Mouse (Mus musculus): ENCODE data around the gene Ppp1r32. TPM values are rescaled to one million over a fixed set of nuclear protein-coding genes. Genes with fewer than 3 reads are reported as not detected.

Gene Ppp1r32
- polyA plus RNA-seq, 1 experiment from 2014 or later: 2.7 TPM

DNA sequence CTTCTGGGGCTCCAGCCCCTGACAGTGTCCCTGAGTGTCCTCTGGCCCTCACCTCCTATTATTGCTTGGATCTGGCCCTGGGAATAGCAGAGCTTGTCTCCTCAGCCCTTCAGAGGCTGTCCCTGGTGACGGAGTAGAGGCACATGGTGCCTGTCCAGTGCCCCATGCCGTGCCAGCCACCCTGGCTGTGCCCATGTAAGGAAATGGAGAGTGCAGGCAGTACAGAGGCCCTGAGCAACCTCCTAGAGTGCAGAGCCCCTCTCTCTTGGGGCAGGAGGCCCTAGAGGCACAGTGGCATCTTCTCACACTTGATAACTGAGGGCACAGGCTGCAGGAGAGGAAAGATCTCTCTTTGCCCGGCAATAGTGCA is 27.3 kb downstream of the Ppp1r32 start:
- H3K9me3 ChIP-seq: no peaks in the 10 kb centered on the region
- peaks cover 57% of the 10 kb centered on the region for H3K4me1 ChIP-seq (replicated peaks)
- H3K4me3 ChIP-seq: no peak overlapping the region
- no peaks in the 10 kb centered on the region for H3K36me3 ChIP-seq
- H3K27ac ChIP-seq: no peak overlapping the region
- H3K27me3 ChIP-seq (ENCODE audit: insufficient read depth, poor library complexity, severe bottlenecking): peaks cover 90% of the 10 kb centered on the region
- WGBS: 69% methylated on average over 3 of the region's 3 CpGs
- DNase-seq (ENCODE audit: low spot score): no peak

GRCm38 (mm10) chr19:10454718-10455436 is 27.9 kb downstream of the Ppp1r32 start:
- Histone ChIP-seq H3K4me1 (replicated peaks) (peaks cover 52% of the 10 kb centered on the region), H3K36me3 (no peaks in the 10 kb centered on the region), H3K9me3 (no peaks in the 10 kb centered on the region), H3K27ac (no peak overlapping the region), H3K27me3 (ENCODE audit: insufficient read depth, poor library complexity, severe bottlenecking) (peaks cover 84% of the 10 kb centered on the region), H3K4me3 (no peak overlapping the region)
- WGBS: 58% methylated on average over 4 of the region's 4 CpGs
- DNase-seq (ENCODE audit: low spot score): no peak

DNA sequence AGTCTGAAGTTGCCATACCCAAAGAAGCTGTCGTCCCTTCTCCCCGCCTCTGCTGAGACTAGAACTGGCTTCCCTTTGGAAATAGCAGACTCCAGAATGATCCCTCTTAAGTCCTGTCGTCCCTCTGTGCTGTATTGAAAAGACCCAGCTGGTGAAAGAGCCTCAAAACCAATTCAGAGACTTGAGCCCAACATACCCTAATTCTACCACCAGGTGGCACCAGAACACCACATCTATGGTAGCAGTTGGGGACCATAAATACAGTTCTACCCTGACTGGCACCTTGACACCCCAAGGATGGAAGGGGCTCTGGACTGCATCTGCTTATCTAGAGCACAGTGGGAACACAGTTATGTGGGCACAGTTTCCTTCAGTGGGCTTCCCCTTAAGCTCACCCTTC is 33.0 kb downstream of the Ppp1r32 start:
- 9% methylated on average over 3 of the region's 3 CpGs for WGBS
- H3K4me1 ChIP-seq (replicated peaks): peaks cover 16% of the 10 kb centered on the region
- peak; percentile 76 for DNase-seq (ENCODE audit: low spot score)

DNA sequence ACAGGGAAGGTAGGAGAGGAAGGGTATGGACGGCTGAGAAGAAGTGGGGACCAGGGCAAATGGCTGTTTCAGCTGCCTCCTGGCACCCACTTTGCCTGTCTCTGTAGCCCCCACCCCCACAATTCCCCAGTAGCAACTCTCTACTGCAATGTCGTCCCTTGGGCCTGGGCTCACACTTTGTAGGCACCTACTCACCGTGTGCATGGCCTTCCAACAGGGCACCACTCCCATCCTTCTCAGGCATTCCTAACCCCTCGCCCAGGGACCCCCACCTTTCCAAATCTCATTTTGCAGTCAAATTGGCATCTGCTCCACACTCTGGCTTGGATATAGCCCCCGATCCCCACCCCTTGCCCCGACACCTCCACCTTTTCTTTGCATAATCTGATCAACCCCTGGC is 33.5 kb downstream of the Ppp1r32 start:
- 68% methylated on average over 6 of the region's 6 CpGs for WGBS
- H3K4me1 ChIP-seq (replicated peaks): peaks cover 12% of the 10 kb centered on the region; the same call in 1 of the 2 replicates
- no peak overlapping the region for H3K4me3 ChIP-seq
- H3K27ac ChIP-seq: no peak overlapping the region
- H3K36me3 ChIP-seq: peaks cover 10% of the 10 kb centered on the region; the same call in 1 of the 2 replicates
- no peak for DNase-seq (ENCODE audit: low spot score)
- no peaks in the 10 kb centered on the region for H3K9me3 ChIP-seq
- H3K27me3 ChIP-seq (ENCODE audit: insufficient read depth, poor library complexity, severe bottlenecking): peaks cover 28% of the 10 kb centered on the region

More for the DNA sequence above, 33.0 kb downstream of the Ppp1r32 start:
- no peaks in the 10 kb centered on the region for H3K9me3 ChIP-seq
- H3K27ac ChIP-seq: no peak overlapping the region
- no peak overlapping the region for H3K4me3 ChIP-seq
- H3K27me3 ChIP-seq (ENCODE audit: insufficient read depth, poor library complexity, severe bottlenecking): peaks cover 34% of the 10 kb centered on the region
- H3K36me3 ChIP-seq: peaks cover 10% of the 10 kb centered on the region; the same call in 1 of the 2 replicates

GRCm38 (mm10) chr19:10448275-10448674 is 34.5 kb downstream of the Ppp1r32 start:
- no peak for DNase-seq (ENCODE audit: low spot score)
- no peak overlapping the region for H3K4me3 ChIP-seq
- no peak overlapping the region for H3K27ac ChIP-seq
- H3K4me1 ChIP-seq (replicated peaks): peaks cover 12% of the 10 kb centered on the region; the same call in 1 of the 2 replicates
- peaks cover 10% of the 10 kb centered on the region; the same call in 1 of the 2 replicates for H3K36me3 ChIP-seq
- H3K27me3 ChIP-seq (ENCODE audit: insufficient read depth, poor library complexity, severe bottlenecking): peaks cover 19% of the 10 kb centered on the region
- 94% methylated on average over 7 of the region's 7 CpGs for WGBS
- H3K9me3 ChIP-seq: no peaks in the 10 kb centered on the region

- no peak for DNase-seq (ENCODE audit: low spot score)
- Histone ChIP-seq H3K4me1 (replicated peaks) (0 out of 2 replicates have a peak, but pooled peaks cover 5% of the 10 kb centered on the region), H3K4me3 (no peak overlapping the region), H3K27ac (no peak overlapping the region), H3K27me3 (ENCODE audit: insufficient read depth, poor library complexity, severe bottlenecking) (no peaks in the 10 kb centered on the region), H3K36me3 (peaks cover 10% of the 10 kb centered on the region; the same call in 1 of the 2 replicates), H3K9me3 (no peaks in the 10 kb centered on the region)
- 92% methylated on average over 15 of the region's 15 CpGs for WGBS
Observed at GRCm38 (mm10) chr19:10444685-10445369, 37.9 kb downstream of the Ppp1r32 start.

DNA sequence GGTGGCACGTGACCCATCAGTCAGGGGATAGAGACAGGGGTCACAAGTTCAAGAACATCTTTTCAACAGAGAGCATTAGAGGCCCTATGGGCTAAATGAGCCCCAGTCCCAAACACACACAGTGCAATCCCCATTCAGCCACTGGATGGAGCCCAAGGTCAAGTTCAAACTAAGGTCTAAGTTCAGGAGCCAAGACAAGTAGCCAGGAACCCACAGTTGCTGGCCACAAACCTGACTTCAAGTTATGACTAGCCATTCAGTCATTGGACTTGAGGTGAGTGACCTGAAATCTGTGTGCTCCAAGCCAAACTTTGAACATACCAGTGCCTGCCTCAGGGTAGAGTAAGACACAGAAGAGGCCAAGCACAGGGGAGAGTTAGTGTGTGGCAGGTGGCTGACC is 45.2 kb downstream of the Ppp1r32 start:
- DNase-seq (ENCODE audit: low spot score): peak; percentile 26
- Histone ChIP-seq H3K36me3 (0 out of 2 replicates have a peak, but pooled peaks cover 3% of the 10 kb centered on the region), H3K4me1 (replicated peaks) (no peaks in the 10 kb centered on the region), H3K27me3 (ENCODE audit: insufficient read depth, poor library complexity, severe bottlenecking) (peaks cover 14% of the 10 kb centered on the region; the same call in 1 of the 2 replicates), H3K9me3 (no peaks in the 10 kb centered on the region), H3K4me3 (no peak overlapping the region), H3K27ac (no peak overlapping the region)
- WGBS: 61% methylated on average over 1 of the region's 1 CpGs

- Histone ChIP-seq H3K27me3 (ENCODE audit: insufficient read depth, poor library complexity, severe bottlenecking) (peaks cover 14% of the 10 kb centered on the region; the same call in 1 of the 2 replicates), H3K27ac (no peak overlapping the region), H3K9me3 (no peaks in the 10 kb centered on the region), H3K36me3 (0 out of 2 replicates have a peak, but pooled peaks cover 3% of the 10 kb centered on the region), H3K4me1 (replicated peaks) (peaks cover 1% of the 10 kb centered on the region; the same call in 1 of the 2 replicates), H3K4me3 (no peak overlapping the region)
- no peak for DNase-seq (ENCODE audit: low spot score)
- 61% methylated on average over 1 of the region's 1 CpGs for WGBS
Observed at GRCm38 (mm10) chr19:10436726-10437125, 46.0 kb downstream of the Ppp1r32 start.

DNA sequence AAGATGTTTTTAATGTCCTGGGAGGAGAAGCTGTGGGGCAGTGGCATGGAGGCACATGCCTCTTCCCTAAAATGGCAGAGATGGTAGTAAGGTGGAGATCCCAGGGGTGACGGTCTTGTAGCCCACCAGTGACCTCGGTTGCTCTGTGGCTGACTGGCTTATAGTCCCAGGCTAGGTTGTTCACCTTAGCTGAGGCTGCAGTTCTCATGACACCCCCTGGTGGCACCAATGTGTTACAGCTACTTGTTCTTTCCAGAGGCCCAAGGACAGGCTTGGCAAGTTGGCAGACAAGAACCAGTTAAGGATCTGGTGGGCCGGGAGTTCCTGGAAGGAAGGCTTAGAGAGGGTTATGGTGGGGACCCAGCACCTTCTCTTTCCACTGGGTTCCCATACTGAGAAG is 46.8 kb downstream of the Ppp1r32 start:
- peaks cover 14% of the 10 kb centered on the region; the same call in 1 of the 2 replicates for H3K27me3 ChIP-seq (ENCODE audit: insufficient read depth, poor library complexity, severe bottlenecking)
- DNase-seq (ENCODE audit: low spot score): peak; percentile 69
- no peak overlapping the region for H3K4me3 ChIP-seq
- H3K27ac ChIP-seq: no peak overlapping the region
- WGBS: 44% methylated on average over 3 of the region's 3 CpGs
- H3K4me1 ChIP-seq (replicated peaks): peaks cover 9% of the 10 kb centered on the region
- H3K9me3 ChIP-seq: no peaks in the 10 kb centered on the region
- H3K36me3 ChIP-seq: 0 out of 2 replicates have a peak, but pooled peaks cover 3% of the 10 kb centered on the region

DNA sequence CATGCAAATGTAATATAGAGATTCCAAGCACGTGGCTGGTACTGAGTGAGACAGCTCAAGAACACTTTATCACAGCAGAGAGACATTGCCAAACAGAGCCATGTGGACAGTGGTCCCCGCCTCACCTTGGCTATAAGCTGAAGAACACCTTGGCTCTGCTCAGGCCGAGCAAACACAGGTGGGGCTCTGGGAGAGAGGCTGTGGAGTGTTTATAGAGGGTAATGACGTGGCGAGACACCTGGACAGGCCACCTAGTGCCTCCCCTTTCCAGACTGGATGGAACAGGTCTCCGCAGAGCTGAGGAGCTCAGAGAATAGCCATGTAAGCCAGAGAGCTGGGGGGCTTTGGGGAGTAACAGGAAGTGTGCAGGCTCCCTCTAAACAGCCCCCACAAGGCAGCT is 47.8 kb downstream of the Ppp1r32 start:
- Histone ChIP-seq H3K36me3 (0 out of 2 replicates have a peak, but pooled peaks cover 3% of the 10 kb centered on the region), H3K27me3 (ENCODE audit: insufficient read depth, poor library complexity, severe bottlenecking) (peaks cover 17% of the 10 kb centered on the region), H3K4me3 (no peak overlapping the region), H3K4me1 (replicated peaks) (peaks cover 17% of the 10 kb centered on the region), H3K27ac (no peak overlapping the region), H3K9me3 (no peaks in the 10 kb centered on the region)
- 79% methylated on average over 6 of the region's 6 CpGs for WGBS
- no peak for DNase-seq (ENCODE audit: low spot score)

- no peaks in the 10 kb centered on the region for H3K9me3 ChIP-seq
Observed at GRCm38 (mm10) chr19:10433879-10434540, 48.7 kb downstream of the Ppp1r32 start.

GRCm38 (mm10) chr19:10433225-10433624 is 49.5 kb downstream of the Ppp1r32 start:
- H3K9me3 ChIP-seq: no peaks in the 10 kb centered on the region
- H3K4me1 ChIP-seq (replicated peaks): peaks cover 17% of the 10 kb centered on the region
- H3K27me3 ChIP-seq (ENCODE audit: insufficient read depth, poor library complexity, severe bottlenecking): peaks cover 17% of the 10 kb centered on the region
- no peak overlapping the region for H3K27ac ChIP-seq
- no peaks in the 10 kb centered on the region for H3K36me3 ChIP-seq
- DNase-seq (ENCODE audit: low spot score): no peak
- no peak overlapping the region for H3K4me3 ChIP-seq
- 78% methylated on average over 7 of the region's 7 CpGs for WGBS

More at GRCm38 (mm10) chr19:10433879-10434540, 48.7 kb downstream of the Ppp1r32 start:
- H3K27me3 ChIP-seq (ENCODE audit: insufficient read depth, poor library complexity, severe bottlenecking): peaks cover 17% of the 10 kb centered on the region
- H3K36me3 ChIP-seq: no peaks in the 10 kb centered on the region
- no peak overlapping the region for H3K4me3 ChIP-seq
- H3K27ac ChIP-seq: no peak overlapping the region
- DNase-seq (ENCODE audit: low spot score): no peak
- WGBS: 76% methylated on average over 9 of the region's 9 CpGs
- peaks cover 17% of the 10 kb centered on the region for H3K4me1 ChIP-seq (replicated peaks)
